Mouse (Mus musculus) granulocyte monocyte progenitor cell, adult 5-6 weeks (primary cell): ENCODE results near the gene Psen1. TPM values are rescaled to one million over a fixed set of nuclear protein-coding genes. Genes with fewer than 3 reads are reported as not detected.
A peak's percentile ranks its signal among the peaks of the same experiment; 100 is the strongest.

Experiments
- ATAC-seq: replicated peaks from 2 replicates; pipeline ENCODE4 v1.8.0; 2016; ENCODE audit warnings: mild to moderate bottlenecking, moderate TSS enrichment, inconsistent platforms; ENCODE audit not compliant: poor library complexity, severe bottlenecking
- total RNA-seq, 2 experiments: library from RNA; stranded (forward) in 1 of 2; stranded (reverse) in 1 of 2; fragments of 200-712, 200-1000 nt in 1 of 2; fragments of >200 nt in 1 of 2; fragmentation: Nextera tagmentation in 1 of 2; gene quantifications; 2 replicates each; pipeline ENCODE4 v1.2.3; 2014 to 2017

Gene Psen1
- total RNA-seq (2014; fragmentation: Nextera tagmentation) (74.1 and 78.4 TPM in 2 replicates), total RNA-seq (2017) (53.3 and 75.0 TPM in 2 replicates)

DNA sequence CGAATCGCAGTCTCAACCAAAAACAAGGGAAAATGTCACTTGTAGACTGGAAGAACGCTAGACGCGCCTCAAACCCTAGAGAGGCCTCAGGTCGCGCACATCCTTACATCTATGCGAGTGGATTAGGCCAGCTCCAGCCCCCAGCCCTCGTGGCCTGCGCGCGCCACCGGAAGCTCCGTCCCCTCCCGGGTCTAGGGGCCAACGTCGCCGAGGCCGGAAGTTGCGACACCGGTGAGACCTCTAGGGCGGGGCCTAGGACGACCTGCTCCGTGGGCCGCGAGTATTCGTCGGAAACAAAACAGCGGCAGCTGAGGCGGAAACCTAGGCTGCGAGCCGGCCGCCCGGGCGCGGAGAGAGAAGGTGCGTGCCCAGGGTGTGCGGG lies at the start of gene Psen1:
Gene Psen1, plus strand, starts transcription at position 219 of the 382 bp plus-strand sequence.
- ATAC-seq = peak; percentile 89

DNA sequence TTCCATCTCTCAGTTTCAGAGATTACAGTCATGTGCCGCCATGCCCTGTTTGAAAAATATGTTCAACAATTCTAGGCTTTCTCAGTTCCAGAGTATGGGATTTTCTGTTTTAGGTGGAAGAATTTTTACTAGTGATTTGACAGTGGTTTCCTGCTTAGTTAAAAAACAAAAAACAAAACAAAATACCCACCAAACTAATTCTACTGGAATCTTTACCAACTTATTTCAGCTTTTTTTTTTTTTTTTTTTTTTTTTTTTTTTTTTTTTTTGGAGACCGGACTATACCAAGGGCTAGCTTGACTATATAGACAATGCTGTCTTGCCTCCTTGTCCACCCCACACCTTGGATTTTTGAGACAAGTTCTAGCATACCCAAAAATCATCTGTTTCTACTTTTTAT lies 46.7 kb upstream of the Psen1 start:
- ATAC-seq = no peak

DNA sequence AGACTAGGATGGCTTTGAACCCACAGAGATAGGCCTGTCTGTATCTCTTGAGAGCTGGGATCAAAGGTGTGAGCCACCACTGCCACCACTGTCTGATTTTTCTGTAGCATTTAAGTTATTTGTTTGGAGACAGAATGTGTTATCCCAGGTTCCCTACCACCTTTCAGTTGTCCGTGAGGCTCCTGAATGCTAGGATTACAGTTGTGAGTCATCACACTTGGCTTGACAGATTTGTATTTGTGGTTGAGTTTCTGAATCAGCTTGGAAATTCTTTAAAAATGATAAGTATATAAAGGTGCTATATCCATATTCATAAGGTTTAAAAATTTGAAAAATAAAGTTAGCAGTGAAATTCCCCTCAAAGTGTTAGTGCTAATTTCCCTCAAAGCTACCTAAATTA lies 44.8 kb upstream of the Psen1 start:
- no peak for ATAC-seq

DNA sequence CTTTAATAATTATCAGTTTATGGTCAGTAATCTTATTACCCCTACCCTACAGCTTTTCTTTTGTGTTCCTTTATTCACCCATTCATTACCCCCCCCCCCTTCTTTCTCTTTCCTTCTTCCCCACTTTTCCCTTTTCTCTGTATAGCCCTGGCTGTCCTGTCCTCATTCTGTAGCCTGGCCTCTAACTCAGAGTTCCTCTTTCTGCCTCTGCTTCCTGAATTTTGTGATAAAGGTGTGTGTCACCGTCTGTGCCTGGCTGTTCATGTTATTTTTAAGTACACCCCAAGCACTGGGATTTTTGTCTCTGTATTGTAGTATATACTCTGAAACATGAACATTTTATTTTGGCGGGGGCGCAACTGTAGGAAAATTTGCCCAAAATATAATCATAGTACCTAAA lies 37.6 kb upstream of the Psen1 start:
- ATAC-seq = no peak

DNA sequence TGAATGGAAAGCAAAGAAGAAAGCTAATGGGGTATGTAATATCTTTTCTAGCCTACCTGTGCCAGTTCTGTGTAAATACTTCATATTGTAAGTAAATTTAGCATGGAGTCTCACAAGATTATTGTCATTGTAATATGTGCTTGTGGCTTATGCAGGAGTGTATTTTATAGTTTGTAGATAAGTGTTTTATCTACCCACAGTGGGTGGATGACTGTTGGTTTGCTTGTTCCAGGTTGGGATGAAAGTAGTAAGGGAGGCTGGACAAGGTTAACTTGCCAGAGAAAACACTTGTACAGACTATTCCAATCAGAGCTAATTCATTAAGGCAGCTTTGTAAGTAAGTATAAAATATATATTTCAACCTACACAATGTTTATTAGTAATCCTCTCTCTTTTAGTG lies 36.5 kb upstream of the Psen1 start:
- ATAC-seq = no peak

DNA sequence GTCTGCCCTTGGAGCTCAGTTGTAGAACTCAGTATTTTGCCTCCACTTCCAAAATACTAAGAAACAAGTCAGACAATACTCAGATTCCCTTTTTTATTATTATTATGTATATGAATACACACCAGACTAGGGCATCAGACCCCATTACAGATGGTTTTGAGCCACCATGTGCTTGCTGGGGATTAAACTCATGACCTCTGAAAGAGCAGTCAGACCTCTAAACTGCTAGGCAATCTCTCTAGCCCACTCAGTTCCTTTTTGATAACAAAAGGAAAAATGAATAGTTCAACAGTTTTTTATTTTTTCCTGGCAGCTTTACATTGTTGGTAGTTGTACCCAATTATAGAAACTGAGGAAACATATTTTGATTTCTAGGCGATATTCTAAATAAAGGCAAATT lies 2.5 kb upstream of the Psen1 start:
- no peak for ATAC-seq

DNA sequence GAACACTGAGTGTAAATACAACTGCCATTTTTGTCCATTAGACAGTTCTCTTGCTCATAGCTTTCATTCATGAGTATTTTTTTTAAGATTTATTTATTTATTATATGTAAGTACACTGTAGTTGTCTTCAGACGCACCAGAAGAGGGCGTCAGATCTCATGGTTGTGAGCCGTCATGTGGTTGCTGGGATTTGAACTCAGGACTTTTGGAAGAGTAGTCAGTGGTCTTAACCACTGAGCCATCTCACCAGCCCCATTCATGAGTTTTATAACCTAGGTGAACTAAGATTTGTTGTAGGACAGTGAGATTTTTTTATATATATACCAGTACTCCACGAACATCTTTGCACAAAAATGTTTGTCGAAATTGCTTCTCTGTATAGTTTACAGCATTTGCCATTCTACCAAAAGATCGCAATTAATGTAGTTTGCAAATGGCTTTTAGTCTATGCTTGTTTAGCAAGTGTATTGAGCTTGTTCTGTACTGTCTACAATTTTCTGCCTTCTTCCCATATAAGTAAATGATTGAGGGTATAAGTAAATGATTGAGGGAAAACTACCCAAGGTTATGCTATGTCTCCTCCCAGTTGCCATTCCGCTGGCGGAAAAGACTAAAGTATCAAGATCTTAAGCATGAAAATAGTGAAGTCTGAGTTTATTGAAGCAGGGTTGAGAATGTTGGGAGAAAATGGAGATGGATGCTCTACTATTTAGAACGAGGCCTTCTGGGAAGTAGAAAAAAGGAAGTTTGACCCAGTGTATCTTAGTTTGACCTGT lies 1.2 kb upstream of the Psen1 start:
- no peak for ATAC-seq

DNA sequence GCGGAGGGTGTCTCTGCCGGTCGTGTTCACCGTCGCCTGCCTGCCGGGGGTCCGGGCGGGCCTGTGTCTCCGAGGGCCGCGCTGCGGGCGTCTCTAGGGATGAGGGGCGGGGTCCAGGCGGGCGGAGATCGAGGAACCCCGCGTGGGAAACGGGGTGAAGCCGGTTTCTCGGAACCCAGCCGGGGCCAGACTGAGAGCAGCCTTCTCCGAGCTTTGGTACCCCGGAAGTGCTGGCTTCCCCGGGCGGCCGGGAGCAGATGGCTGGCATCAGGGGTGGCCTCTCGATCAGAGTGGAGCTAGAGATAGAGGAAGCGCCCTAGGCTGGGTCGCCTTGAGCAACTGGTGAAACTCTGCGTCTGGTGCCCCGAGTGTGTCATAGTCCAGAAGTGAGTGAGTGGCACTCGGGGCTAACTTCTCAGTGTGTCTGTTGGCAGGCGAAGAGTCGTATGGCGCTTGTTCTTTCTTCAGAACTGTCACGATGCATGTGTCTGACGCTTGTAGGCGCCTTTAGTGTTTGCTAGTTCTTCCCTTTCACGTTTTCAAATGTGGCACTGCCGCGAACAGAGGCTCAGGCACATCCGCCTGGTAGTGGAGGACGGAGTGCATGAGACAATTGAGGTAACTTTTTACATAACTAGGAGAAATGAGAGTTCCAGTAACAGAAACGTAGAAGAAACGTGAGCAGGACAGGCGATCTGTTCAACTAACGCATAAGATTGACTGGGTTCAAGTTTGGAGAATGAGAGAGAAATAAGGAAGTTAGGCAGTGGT lies 549 bp downstream of the Psen1 start:
- peak; percentile 65 for ATAC-seq

DNA sequence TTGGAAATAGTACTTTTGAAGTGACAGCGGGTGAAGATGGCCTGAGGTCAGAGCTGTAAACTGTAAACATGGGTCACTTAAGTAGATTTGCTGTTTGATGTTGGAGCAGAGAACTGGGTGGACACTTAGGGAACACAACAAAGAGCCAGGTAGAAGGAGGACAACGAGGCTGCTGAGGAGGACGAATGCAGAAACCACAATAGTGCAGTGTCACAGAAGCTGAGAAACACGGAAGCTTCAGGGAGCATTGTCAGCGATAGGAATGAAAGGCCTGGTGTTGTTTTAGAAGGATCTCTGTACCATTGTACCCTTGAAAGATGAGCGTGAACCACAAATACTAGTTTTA lies 1.1 kb downstream of the Psen1 start:
- peak; percentile 48; the same call in 1 of the 2 replicates for ATAC-seq

DNA sequence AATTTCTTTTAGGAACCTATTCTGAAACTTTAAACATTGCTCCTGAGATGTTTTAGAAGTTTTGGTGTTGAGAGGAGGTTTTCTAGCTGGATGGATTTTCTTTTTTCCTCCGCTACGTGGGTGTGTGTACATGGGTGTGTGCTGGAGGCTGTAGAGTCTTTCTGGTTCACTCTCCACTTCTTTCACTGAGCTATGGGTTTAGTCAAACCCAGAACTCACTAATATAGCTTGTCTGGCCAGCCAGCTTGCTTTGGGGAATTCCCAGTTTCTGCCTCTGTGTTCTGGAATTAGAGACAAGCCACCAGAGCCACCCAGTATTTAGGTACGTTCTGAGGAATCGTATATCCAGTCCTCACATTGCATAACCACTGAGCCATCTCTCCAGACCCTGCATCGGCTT lies 6.1 kb downstream of the Psen1 start:
- no peak for ATAC-seq

DNA sequence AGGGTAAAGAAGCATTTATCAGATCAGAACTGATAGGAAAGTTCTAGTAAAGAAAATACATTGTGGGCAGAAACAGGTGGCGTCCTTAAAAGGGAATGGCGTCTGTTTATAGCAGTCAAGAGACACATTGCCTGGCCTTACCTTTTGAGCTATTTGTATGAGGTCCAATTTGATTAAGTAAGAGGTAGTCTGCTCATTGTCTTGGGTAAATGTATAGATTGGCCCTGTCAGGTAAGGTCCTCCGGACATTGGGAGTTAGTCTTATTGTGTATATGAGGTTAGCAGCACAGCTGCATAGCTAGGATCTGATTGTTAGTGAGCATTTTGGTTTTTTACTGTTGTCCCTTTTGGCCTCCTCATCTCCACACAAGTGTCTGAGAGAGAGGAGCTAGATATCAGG lies 6.7 kb downstream of the Psen1 start:
- no peak for ATAC-seq

DNA sequence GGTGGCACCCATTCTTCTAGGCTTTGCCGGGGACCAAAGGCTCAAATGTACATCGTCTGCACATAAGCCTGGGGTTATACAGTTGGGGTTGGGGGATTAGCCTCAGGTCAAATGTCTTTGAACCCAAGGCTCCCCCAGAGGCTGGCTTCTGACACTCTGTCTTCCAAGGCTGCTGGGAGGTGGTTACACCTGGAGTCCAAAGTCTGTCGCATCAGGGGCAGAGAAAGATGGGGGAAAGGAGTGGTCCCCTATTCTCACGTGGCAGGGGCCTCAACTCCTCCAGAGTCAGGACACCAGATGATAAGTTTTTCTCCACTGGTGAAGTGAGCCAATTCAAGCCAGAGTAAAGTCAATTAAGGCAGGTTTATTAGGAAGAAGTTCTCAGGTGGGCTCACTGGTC lies 10.7 kb downstream of the Psen1 start:
- ATAC-seq = no peak

DNA sequence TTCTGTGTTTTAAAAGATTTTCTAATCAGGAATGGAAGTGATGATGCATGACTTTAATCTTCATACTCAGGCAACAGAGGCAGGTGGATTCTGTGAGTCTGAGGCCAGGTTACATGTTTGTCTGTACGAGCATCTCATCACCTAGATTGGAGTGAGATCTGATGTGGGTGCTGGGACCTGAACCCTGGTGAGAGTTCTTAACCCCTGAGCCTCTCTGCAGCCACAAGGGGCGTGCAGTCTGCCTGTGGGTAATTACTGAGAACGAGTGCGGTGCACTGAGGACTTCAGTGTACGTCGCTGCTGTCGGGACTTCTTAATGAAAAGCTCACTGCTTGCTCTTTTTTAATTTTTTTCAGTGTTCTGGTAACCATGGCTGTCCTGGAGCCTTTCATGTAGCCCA lies 13.7 kb downstream of the Psen1 start:
- ATAC-seq = no peak

DNA sequence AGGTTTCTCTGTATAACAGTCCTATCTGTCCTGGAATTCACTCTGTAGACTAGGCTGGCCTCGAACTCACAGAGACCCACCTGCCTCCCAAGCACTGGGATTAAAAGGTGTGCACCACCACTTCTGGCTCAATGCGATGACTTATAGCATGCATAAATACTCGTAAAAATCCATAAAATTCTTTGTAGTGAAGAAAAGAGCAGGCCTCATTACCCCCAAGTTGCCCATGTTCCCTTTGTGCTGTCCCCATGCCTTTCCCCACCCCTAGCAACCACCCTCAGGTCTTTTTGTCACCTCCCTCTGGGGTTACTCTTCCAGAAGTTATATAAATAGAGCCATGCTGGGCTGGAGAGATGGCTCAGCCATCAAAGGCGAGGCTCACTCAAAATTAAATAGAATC lies 14.8 kb downstream of the Psen1 start:
- ATAC-seq = no peak

DNA sequence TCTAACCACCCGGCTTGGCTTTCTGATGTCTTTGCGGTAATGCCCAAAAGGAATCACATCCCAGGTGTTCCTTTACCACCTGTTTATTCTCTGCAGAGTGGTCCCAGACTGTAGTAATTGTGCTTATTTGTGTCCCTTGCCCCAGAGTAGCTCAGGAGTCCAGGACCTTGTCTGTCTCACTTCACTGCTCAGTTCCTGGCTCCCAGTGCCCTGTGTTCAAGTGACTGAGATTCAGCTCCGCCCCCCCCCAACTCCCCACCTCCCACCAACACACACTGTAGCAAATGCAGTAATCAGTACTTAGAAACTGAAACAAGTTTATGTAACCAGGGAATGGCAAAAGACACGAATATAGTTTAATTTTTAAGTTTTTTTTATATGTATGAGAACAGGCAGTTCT lies 19.0 kb downstream of the Psen1 start:
- no peak for ATAC-seq

DNA sequence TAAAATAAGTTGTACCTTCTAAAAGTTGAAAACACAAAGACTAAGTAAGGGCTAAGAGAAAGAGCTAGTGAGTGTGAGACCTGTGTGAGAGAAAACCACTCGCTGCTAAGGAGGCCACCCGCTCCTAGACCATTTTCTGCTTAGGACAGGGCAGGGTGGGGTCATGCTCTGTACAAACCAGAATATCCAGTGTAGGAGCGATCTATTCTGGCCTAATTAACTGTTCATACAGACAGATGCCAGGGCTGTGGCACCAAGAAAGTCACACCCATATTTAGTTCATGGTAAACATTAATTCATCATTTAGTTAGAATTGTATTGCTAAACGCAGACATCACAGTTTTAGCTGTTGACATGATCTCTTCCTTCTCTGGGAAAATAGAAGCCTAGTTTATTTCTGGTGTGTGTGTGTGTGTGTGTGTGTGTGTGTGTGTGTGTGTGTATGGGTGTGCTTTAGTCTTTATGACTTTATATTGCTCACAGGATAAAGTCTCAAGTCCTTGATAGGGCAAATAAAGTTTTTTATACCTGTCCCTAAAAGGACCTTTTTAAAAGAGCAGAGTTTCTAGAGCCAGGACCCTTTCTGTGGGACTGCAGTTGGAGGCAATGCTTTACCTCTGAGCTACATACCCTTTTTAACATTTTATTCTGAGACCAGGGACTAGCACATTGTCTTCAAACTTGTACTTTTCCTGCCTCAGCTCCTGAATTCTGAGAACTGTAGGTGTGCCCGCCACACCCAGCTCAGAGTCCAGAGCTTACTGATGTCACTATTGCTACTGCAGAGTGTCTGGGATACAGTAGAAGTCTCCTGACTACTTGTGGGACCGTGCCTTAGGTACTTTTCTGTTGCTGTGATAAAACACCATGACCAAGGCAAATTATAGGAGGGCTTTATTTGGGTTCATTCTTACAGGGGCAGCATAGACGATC lies 20.5 kb downstream of the Psen1 start:
- no peak for ATAC-seq

DNA sequence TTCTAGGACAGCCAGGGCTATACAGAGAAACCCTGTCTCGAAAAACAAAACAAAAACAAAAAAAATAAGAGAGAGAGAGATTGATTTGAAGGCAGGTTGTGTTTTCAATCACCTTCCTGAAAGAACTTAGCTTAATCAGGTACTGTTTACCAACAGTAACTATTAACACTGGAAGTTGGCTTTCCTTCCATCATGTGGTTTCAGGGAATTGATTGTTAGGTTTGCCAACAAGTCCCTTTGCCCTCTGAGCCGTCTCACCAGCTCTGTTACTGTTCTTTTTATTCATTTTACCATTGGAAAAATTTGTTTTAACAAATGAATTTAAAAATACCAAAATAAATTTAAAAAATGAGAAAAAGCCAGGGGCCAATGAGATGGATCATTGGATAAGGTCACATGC lies 22.0 kb downstream of the Psen1 start:
- ATAC-seq = no peak

DNA sequence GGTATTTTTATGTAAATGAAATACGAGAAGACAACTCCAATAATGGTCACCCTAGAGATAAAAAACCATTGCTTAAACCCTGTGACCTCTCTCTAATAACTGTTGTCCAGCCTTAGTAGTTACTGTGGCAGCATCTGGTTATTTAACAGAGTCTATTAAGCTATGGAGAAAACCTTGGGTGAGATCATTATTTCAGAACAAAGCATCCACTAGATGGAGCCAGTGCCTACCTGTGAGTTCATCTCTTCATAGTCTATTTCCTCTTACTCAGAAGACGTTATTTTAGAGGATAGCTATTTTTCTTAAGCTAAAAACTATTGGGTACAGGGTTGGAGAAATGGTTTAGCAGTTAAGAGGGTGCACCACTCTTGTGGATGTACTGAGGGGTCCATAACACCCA lies 25.8 kb downstream of the Psen1 start:
- ATAC-seq = peak; percentile 56; the same call in 1 of the 2 replicates

DNA sequence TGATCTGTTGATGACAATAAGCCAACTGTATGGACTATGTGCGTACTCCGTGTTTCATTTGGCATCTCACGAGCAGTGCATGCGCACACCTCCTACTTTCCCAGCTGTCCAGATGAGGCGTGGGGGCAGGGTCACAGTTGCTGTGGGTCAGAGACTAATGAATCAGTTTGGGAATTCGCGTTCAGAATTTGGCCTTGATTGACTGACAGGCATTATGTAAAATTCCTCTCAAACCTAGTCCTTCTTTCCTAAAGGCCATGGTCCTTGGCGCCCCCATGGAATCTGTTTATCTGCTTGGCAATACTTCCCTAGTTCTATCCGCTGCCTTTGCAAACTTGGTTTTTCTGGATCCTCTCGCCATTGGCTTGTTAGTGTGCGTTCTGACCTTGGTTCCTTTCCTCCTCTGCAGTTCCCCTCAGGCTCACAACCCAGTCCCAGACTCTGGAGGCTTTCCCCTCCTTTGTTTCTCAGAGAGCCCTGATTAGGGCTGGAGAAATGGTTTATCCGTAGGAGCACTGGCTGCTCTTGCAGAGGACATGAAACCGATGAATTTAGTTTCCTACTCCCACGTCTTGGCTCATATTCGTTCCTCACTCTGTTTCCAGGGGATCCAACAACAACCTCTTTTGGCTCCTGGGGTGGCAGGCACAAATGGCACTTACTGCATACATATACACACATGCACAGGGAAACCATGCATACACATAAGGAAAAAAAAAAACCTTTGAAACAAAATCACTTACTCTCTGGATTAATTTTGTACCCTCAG lies 28.6 kb downstream of the Psen1 start:
- no peak for ATAC-seq

DNA sequence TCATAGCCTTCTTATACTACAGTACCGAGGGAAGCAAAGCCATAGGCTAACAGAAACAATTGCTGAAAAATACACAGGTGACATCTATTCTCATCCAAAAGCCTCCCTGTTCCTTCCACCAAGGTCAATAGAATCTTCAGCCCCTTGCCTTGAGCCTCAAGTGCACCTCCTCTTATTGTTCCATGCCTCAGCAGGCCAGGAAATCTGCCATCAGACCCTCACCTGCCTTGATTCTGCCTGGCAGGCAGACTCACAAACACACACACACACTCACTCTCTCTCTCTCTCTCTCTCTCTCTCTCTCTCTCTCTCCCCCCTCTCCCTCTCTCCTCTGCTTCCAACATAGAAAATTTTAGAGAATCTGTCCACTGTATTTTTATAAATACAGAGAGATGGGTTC lies 31.5 kb downstream of the Psen1 start:
- ATAC-seq = no peak
